Mouse (Mus musculus): ENCODE measurements around the gene Tesk1. TPM values are rescaled to one million over a fixed set of nuclear protein-coding genes. Genes with fewer than 3 reads are reported as not detected.

Tesk1 gene
- total RNA-seq, 2 experiments from 2014 or later, result 83.3 to 89.9 TPM

- no peak for DNase-seq (ENCODE audit: low spot score in 2 of 2)
Observed at GRCm38 (mm10) chr4:43418973-43419656, 22.6 kb upstream of the Tesk1 start.

- DNase-seq (ENCODE audit: low spot score in 2 of 2), result no peak
Observed at GRCm38 (mm10) chr4:43419801-43420281, 21.9 kb upstream of the Tesk1 start.

- peak; percentile 68 to 90 for DNase-seq (ENCODE audit: low spot score in 2 of 2)
Observed at GRCm38 (mm10) chr4:43420305-43420704, 21.4 kb upstream of the Tesk1 start.

- no peak for DNase-seq (ENCODE audit: low spot score in 2 of 2)
Observed at GRCm38 (mm10) chr4:43421632-43422240, 20.0 kb upstream of the Tesk1 start.

- no peak for DNase-seq (ENCODE audit: low spot score in 2 of 2)
Observed at GRCm38 (mm10) chr4:43423267-43423934, 18.3 kb upstream of the Tesk1 start.

- no peak for DNase-seq (ENCODE audit: low spot score in 2 of 2)
Observed at GRCm38 (mm10) chr4:43424072-43424471, 17.7 kb upstream of the Tesk1 start.

GRCm38 (mm10) chr4:43425197-43425596, 16.5 kb upstream of the Tesk1 start:
- no peak for DNase-seq (ENCODE audit: low spot score in 2 of 2)

GRCm38 (mm10) chr4:43425648-43426380, 15.9 kb upstream of the Tesk1 start:
- no peak for DNase-seq (ENCODE audit: low spot score in 2 of 2)

GRCm38 (mm10) chr4:43426487-43426886, 15.3 kb upstream of the Tesk1 start:
- no peak for DNase-seq (ENCODE audit: low spot score in 2 of 2)

- no peak for DNase-seq (ENCODE audit: low spot score in 2 of 2)
Observed at GRCm38 (mm10) chr4:43427501-43428179, 14.1 kb upstream of the Tesk1 start.

- DNase-seq (ENCODE audit: low spot score in 2 of 2), result no peak
Observed at GRCm38 (mm10) chr4:43428180-43428861, 13.4 kb upstream of the Tesk1 start.

GRCm38 (mm10) chr4:43428946-43429345, 12.8 kb upstream of the Tesk1 start, which contains the start of gene Fam166b:
Gene Fam166b, minus strand, starts transcription at chr4:43429134.
- DNase-seq (ENCODE audit: low spot score in 2 of 2), result no peak

- DNase-seq (ENCODE audit: low spot score in 2 of 2), result peak; percentile 55 to 90
Observed at GRCm38 (mm10) chr4:43431690-43432089, 10.0 kb upstream of the Tesk1 start.

GRCm38 (mm10) chr4:43432832-43433231, 8.9 kb upstream of the Tesk1 start:
- no peak for DNase-seq (ENCODE audit: low spot score in 2 of 2)

- peak; percentile 99 to 100 for DNase-seq (ENCODE audit: low spot score in 2 of 2)
Observed at GRCm38 (mm10) chr4:43442044-43442443, 305 bp downstream of the Tesk1 start.

- DNase-seq (ENCODE audit: low spot score in 2 of 2), result peak; percentile 58 to 70
Observed at GRCm38 (mm10) chr4:43442456-43443361, 970 bp downstream of the Tesk1 start.

- no peak for DNase-seq (ENCODE audit: low spot score in 2 of 2)
Observed at GRCm38 (mm10) chr4:43443511-43443910, 1.8 kb downstream of the Tesk1 start.

GRCm38 (mm10) chr4:43447251-43447650, 5.5 kb downstream of the Tesk1 start:
- DNase-seq (ENCODE audit: low spot score in 2 of 2), result no peak

- no peak for DNase-seq (ENCODE audit: low spot score in 2 of 2)
Observed at GRCm38 (mm10) chr4:43448554-43448953, 6.8 kb downstream of the Tesk1 start.
